Mouse (Mus musculus): Measurements from ENCODE around the gene Olfr1380. TPM values are rescaled to one million over a fixed set of nuclear protein-coding genes. Genes with fewer than 3 reads are reported as not detected.
"Not testable (repeated sequence)": the region's sequence is repeated elsewhere in the genome, so short reads cannot be mapped to it uniquely, and the experiment has no call there.

Gene Olfr1380
- polyA plus RNA-seq, 1 experiment from 2014 or later: not detected

GRCm38 (mm10) chr11:49608938-49609867, 52.5 kb downstream of the Olfr1380 start, which contains the start of gene Flt4:
Gene Flt4, plus strand, starts transcription at chr11:49609263.
- Histone ChIP-seq H3K27me3 (ENCODE audit: insufficient read depth, poor library complexity, severe bottlenecking) (peaks cover 57% of the 10 kb centered on the region), H3K4me1 (peaks cover 14% of the 10 kb centered on the region), H3K4me3 (peak within 1 kb of the TSS; percentile 60), H3K27ac (peak within 1 kb of the TSS; percentile 36; the same call in 1 of the 2 replicates)
- not testable (repeated sequence) for H3K9me3 ChIP-seq, H3K36me3 ChIP-seq
- 4% methylated on average over 53 of the region's 61 CpGs for WGBS
- peak; percentile 75 for DNase-seq (ENCODE audit: low spot score)

- DNase-seq (ENCODE audit: low spot score): peak; percentile 73
- Histone ChIP-seq H3K27ac (peak overlapping the region; percentile 36; the same call in 1 of the 2 replicates), H3K27me3 (ENCODE audit: insufficient read depth, poor library complexity, severe bottlenecking) (peaks cover 66% of the 10 kb centered on the region), H3K4me1 (peaks cover 14% of the 10 kb centered on the region), H3K4me3 (peak overlapping the region; percentile 60)
- under 1% methylated on average over 52 of the region's 52 CpGs for WGBS
- H3K9me3 ChIP-seq, H3K36me3 ChIP-seq: not testable (repeated sequence)
Measured at GRCm38 (mm10) chr11:49609868-49610824, 53.5 kb downstream of the Olfr1380 start.

- DNase-seq (ENCODE audit: low spot score): peak; percentile 63
- H3K4me3 ChIP-seq: peak overlapping the region; percentile 8; the same call in 1 of the 2 replicates
Measured at GRCm38 (mm10) chr11:49611349-49611748, 54.7 kb downstream of the Olfr1380 start.

GRCm38 (mm10) chr11:49612154-49612553, 55.5 kb downstream of the Olfr1380 start:
- Histone ChIP-seq H3K27ac (no peak overlapping the region), H3K4me3 (no peak overlapping the region), H3K36me3 (no peaks in the 10 kb centered on the region), H3K4me1 (peaks cover 14% of the 10 kb centered on the region), H3K9me3 (no peaks in the 10 kb centered on the region), H3K27me3 (ENCODE audit: insufficient read depth, poor library complexity, severe bottlenecking) (peaks cover 78% of the 10 kb centered on the region)
- peak; percentile 71 for DNase-seq (ENCODE audit: low spot score)
- 32% methylated on average over 3 of the region's 3 CpGs for WGBS

More at GRCm38 (mm10) chr11:49611349-49611748, 54.7 kb downstream of the Olfr1380 start:
- not testable (repeated sequence) for H3K9me3 ChIP-seq, H3K36me3 ChIP-seq, H3K27ac ChIP-seq
- Histone ChIP-seq H3K4me1 (peaks cover 14% of the 10 kb centered on the region), H3K27me3 (ENCODE audit: insufficient read depth, poor library complexity, severe bottlenecking) (peaks cover 74% of the 10 kb centered on the region)
- 16% methylated on average over 3 of the region's 3 CpGs for WGBS

GRCm38 (mm10) chr11:49613349-49613748, 56.7 kb downstream of the Olfr1380 start:
- no peaks in the 10 kb centered on the region for H3K9me3 ChIP-seq
- WGBS: 7% methylated on average over 10 of the region's 10 CpGs
- no peaks in the 10 kb centered on the region for H3K36me3 ChIP-seq
- H3K27me3 ChIP-seq (ENCODE audit: insufficient read depth, poor library complexity, severe bottlenecking): peaks cover 73% of the 10 kb centered on the region
- H3K4me1 ChIP-seq: peaks cover 19% of the 10 kb centered on the region
- peak overlapping the region; percentile 12; the same call in 1 of the 2 replicates for H3K4me3 ChIP-seq
- H3K27ac ChIP-seq: no peak overlapping the region
- peak; percentile 76 for DNase-seq (ENCODE audit: low spot score)

Other genes starting within 250 kb of the Olfr1380 start
- not detected in 2 replicates for gene Olfr1391, start 234.1 kb upstream of the Olfr1380 start, polyA plus RNA-seq (2016; fragmentation: Nextera tagmentation; extraction: Ambion mirVana)
- gene Olfr1390, start 221.7 kb upstream of the Olfr1380 start, polyA plus RNA-seq (2016; fragmentation: Nextera tagmentation; extraction: Ambion mirVana): not detected in 2 replicates
- gene Olfr1389, start 133.8 kb upstream of the Olfr1380 start, polyA plus RNA-seq (2016; fragmentation: Nextera tagmentation; extraction: Ambion mirVana): not detected in 2 replicates
- 0.16 and 0.18 TPM in 2 replicates for gene Olfr1388, start 120.3 kb upstream of the Olfr1380 start, polyA plus RNA-seq (2016; fragmentation: Nextera tagmentation; extraction: Ambion mirVana)
- not detected in 2 replicates for gene Olfr1387, start 101.5 kb upstream of the Olfr1380 start, polyA plus RNA-seq (2016; fragmentation: Nextera tagmentation; extraction: Ambion mirVana)
- gene Olfr1386, start 91.8 kb upstream of the Olfr1380 start, polyA plus RNA-seq (2016; fragmentation: Nextera tagmentation; extraction: Ambion mirVana): not detected in 2 replicates
- gene Olfr1385, start 67.8 kb upstream of the Olfr1380 start, polyA plus RNA-seq (2016; fragmentation: Nextera tagmentation; extraction: Ambion mirVana): not detected in 2 replicates
- not detected in 2 replicates for gene Olfr1384, start 50.2 kb upstream of the Olfr1380 start, polyA plus RNA-seq (2016; fragmentation: Nextera tagmentation; extraction: Ambion mirVana)
- gene Olfr1383, start 37.2 kb upstream of the Olfr1380 start, polyA plus RNA-seq (2016; fragmentation: Nextera tagmentation; extraction: Ambion mirVana): not detected in 2 replicates
- gene Olfr1382, start 28.6 kb upstream of the Olfr1380 start, polyA plus RNA-seq (2016; fragmentation: Nextera tagmentation; extraction: Ambion mirVana): not detected in 2 replicates
- gene Olfr1381, start 13.4 kb upstream of the Olfr1380 start, polyA plus RNA-seq (2016; fragmentation: Nextera tagmentation; extraction: Ambion mirVana): not detected in 2 replicates
- gene Flt4, start 52.4 kb downstream of the Olfr1380 start, polyA plus RNA-seq (2016; fragmentation: Nextera tagmentation; extraction: Ambion mirVana): 7.3 and 8.2 TPM in 2 replicates
- gene Scgb3a1, start 106.7 kb downstream of the Olfr1380 start, polyA plus RNA-seq (2016; fragmentation: Nextera tagmentation; extraction: Ambion mirVana): 0.30 and 1.3 TPM in 2 replicates
- gene Cnot6, start 155.8 kb downstream of the Olfr1380 start, polyA plus RNA-seq (2016; fragmentation: Nextera tagmentation; extraction: Ambion mirVana): 47.0 and 56.0 TPM in 2 replicates
- 21.3 and 24.5 TPM in 2 replicates for gene Gfpt2, start 237.3 kb downstream of the Olfr1380 start, polyA plus RNA-seq (2016; fragmentation: Nextera tagmentation; extraction: Ambion mirVana)